Mouse (Mus musculus) T-helper 17 cell (primary cell): Measurements from ENCODE around the gene Nmd3.

ENCODE experiments used
- in situ Hi-C, 2 experiments: fragments of 300-600 bp; cut with MboI, MseI; formaldehyde crosslinking; loops; 1 replicate in 1 of 2; 2 replicates in 1 of 2; pipeline ENCODE4 v1.15.1; 2025; ENCODE audit warnings: high pct_unique_total_duplicates in 2 of 2

Gene Nmd3

DNA sequence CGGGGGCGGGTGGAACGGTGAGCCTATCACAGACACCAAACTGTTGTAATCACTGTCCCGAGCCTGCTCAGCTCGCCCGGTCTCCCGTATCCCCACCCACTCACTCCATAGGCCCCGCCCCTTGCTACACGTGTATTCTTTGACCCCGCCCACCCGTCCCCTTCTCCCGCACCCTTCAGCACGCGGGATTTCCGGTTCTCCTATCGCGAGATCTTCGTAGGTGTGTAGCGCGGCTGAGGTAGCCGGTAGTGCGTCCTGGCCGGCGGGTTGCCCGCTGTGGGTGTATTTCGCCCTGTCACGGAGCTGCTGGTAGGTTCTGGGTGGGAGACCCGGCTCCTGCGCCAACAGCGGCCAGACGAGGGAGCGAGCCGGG, at the start of gene Nmd3:
Nmd3 (plus strand) TSS at position 172 of the 373 bp plus-strand sequence.
- in situ Hi-C loops = no loop called here

GRCm38 (mm10) chr3:69673351-69673750, 48.4 kb upstream of the Nmd3 start:
- in situ Hi-C loops = no loop called here

DNA sequence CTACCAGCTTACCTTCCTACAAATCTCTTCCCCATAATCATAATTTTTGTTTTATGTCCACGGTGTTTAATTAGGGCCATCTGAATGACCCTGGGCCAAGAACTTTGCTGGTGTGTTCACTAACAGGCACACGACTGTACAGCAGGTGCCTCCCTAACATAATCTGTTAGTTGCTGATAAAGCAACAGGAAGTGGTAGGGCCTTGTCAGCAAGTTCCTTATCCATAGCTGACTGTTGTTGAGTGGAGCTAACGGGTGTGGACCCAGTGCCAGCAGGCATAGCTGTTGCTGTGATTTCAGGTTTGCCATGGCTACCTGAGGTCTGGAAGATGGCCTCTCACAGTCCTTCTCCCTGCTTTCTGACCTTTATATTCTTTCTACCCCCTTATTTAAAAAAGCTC, 47.6 kb upstream of the Nmd3 start:
- in situ Hi-C loops = no loop called here

DNA sequence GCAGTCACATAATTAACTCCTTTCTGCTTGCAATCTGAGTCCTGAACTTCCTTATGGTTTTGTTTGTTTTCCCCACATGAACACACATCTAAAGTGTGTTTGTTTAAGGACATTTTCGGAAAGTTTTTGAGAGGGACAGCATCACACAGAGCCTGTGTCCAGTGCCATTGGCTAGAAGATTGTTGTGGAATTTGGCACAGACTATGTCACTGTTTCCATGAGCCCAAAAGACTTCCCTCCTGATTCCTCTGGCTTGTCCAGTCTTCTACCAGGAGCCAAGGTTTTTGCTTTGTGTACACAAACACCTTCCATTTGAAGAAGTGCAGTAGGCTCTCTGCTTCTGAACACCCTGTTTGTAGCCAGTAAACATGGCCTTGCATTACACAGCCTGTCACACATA, 32.0 kb upstream of the Nmd3 start:
- in situ Hi-C loops = loop anchor here in 1 of 2 experiments (10.0 kb wide), 1 partner anchor 305 kb away; no protein-coding TSS in a partner anchor

DNA sequence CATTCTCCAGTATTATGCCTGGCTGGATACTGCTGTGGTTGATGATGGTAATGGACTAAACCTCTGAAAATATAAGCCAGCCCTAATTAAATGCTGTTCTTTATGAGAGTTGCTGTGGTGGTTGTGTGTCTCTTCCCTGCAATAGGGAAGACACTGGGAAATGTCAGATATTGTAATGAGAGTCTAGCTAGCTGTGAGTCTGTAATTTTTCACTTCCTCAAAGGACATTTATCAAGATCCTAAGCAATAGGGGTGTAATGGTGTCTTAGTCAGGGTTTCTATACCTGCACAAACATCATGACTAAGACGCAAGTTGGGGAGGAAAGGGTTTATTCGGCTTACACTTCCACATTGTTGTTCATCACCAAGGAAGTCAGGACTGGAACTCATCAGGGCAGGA, 30.8 kb upstream of the Nmd3 start:
- in situ Hi-C loops = no loop called here

DNA sequence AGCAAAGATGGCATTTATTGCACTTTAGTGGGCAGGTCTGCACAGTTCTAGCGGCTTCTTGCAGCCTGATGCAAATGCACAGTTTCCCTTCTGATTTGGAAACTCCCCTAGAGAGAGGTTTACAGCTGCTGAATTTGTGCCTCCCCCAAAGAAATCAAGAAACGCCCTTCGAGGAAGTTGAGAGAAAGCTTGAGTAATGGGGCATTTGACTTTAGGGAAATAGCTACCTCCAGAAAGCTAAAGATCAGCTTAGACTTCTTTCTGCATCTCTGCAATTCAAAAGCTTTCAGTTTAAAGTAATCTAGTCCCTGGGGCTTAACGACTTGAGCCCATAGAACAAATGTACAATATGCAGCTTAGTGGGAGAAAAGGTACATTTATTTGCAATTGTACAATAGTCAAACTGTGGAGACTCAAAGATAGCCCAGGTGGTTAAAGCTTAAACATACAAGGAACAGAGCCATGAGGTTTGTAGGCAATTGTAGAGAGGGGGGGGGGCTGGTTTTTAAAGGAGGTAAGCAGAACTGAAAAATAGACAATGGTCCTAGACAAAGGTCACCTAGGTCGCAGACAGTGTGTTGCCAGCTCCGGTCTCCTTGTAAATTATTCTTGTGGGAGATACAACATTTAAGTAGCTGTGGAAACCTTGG, 21.8 kb upstream of the Nmd3 start:
- in situ Hi-C loops = loop anchor here (5.0 to 10.0 kb wide), 4 partner anchors 195 to 455 kb away; no protein-coding TSS in a partner anchor

- in situ Hi-C loops = loop anchor here (5.0 to 10.0 kb wide), 4 partner anchors 197 to 457 kb away; no protein-coding TSS in a partner anchor
Measured at GRCm38 (mm10) chr3:69701905-69702304, 19.9 kb upstream of the Nmd3 start.

- in situ Hi-C loops = loop anchor here (5.0 to 10.0 kb wide), 4 partner anchors 198 to 458 kb away; no protein-coding TSS in a partner anchor
Measured at GRCm38 (mm10) chr3:69702421-69702820, 19.4 kb upstream of the Nmd3 start.

- in situ Hi-C loops = loop anchor here in 1 of 2 experiments (10.0 kb wide), 3 partner anchors 204 to 464 kb away; no protein-coding TSS in a partner anchor
Measured at GRCm38 (mm10) chr3:69709043-69709929, 12.5 kb upstream of the Nmd3 start.

GRCm38 (mm10) chr3:69711907-69712600, 9.7 kb upstream of the Nmd3 start:
- in situ Hi-C loops = no loop called here

GRCm38 (mm10) chr3:69717476-69717875, 4.3 kb upstream of the Nmd3 start:
- in situ Hi-C loops = no loop called here

DNA sequence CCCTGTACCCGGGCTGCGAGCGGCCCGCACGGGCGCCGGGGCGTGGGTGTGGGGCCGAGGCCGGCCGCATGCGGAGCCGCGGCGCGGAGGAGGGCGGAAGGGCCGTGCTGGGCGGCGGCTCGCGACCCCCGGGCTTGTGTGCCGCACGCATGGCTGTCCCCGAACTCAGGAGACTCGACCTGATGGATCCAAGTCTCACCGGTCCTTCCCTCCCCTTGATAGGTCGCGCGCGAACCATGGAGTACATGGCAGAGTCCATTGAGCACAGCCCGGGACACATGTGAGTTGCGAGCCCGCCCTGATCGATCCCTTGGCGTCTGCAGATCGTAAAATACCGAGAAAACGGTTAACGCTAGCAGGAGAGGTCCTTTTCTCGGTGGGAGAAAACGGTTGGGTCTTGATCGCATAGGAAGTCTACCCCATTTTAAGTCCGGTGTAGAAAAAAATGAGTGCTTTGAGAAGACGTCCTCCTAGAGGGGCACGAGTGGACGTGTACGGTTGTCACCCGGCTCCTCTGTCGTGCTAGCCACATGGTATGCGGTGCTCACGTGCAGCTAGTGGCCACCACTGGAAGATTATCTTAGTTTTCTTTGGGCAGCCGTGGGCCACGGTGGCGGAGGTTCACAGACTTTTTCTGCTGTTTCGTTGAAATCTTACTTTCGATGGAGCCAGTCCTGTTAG, 542 bp downstream of the Nmd3 start:
- in situ Hi-C loops = no loop called here

GRCm38 (mm10) chr3:69723161-69723560, 1.4 kb downstream of the Nmd3 start:
- in situ Hi-C loops = no loop called here

GRCm38 (mm10) chr3:69730930-69731329, 9.1 kb downstream of the Nmd3 start:
- in situ Hi-C loops = loop anchor here in 1 of 2 experiments (25.0 kb wide), 2 partner anchors 644 to 719 kb away; partner anchors contain the start of genes Ift80 and Smc4

DNA sequence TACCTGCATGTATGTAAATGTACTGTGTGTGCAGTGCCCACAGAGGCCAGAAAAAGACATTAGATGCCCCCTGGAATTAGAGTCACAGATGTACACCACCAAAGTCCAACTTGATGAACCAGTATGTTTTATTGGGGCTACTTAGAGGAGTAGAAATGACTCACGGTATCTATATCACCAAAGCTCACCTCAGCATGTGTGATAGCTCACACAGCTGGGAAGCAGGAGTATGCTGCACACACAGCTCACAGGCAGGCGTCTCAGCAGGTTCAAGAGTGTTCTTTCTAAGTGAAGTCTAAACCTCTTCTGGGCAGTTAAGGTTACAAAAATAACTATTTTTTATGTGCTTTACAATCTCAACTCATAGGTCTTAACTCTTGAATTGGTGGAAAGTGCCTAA, 12.2 kb downstream of the Nmd3 start:
- in situ Hi-C loops = loop anchor here in 1 of 2 experiments (25.0 kb wide), 2 partner anchors 647 to 722 kb away; partner anchors contain the start of genes Ift80 and Smc4

DNA sequence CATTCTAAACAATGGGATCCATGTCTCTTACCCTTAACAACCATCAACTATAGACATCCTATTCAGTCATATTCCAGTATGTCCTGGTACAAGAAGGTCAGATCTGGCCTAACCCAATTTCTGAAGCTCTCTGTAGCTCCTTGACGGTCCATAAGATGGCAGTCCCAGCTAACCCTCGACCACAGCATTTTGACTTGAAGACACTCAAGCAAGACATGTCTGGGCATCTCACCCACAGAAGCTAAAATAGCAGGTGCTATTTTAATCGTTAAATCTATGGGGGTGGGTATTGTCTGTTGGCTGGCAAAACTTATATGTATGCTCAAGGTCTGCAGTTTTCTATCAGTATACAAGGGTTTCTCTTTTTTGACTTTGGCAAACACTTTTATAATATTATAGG, 33.4 kb downstream of the Nmd3 start:
- in situ Hi-C loops = loop anchor here in 1 of 2 experiments (5.0 kb wide), 1 partner anchor 147 kb away; no protein-coding TSS in a partner anchor

GRCm38 (mm10) chr3:69755968-69756367, 34.2 kb downstream of the Nmd3 start:
- in situ Hi-C loops = loop anchor here in 1 of 2 experiments (5.0 kb wide), 1 partner anchor 146 kb away; no protein-coding TSS in a partner anchor

DNA sequence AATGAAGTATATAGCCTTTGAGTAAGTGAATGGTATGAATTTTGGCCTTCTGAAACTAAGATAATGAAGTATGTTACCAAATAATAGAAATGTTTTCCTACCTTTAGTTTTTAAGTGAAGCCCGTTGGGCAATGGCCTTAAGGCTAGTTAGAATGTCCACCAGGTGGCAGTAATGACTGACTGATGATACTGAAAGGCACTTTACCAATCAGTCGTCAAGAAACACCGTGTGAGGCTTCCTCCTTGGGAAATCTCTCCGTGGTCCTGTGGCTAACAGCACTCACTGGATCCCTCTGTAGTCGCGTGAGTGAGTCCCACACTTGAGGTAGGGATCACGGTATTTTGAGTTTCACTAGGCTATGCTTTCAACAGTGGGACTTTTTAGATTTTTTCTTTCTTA, 34.7 kb downstream of the Nmd3 start:
- in situ Hi-C loops = loop anchor here in 1 of 2 experiments (5.0 kb wide), 1 partner anchor 146 kb away; no protein-coding TSS in a partner anchor

- in situ Hi-C loops = loop anchor here in 1 of 2 experiments (5.0 kb wide), 1 partner anchor 145 kb away; no protein-coding TSS in a partner anchor
Measured at GRCm38 (mm10) chr3:69757456-69757855, 35.7 kb downstream of the Nmd3 start.

DNA sequence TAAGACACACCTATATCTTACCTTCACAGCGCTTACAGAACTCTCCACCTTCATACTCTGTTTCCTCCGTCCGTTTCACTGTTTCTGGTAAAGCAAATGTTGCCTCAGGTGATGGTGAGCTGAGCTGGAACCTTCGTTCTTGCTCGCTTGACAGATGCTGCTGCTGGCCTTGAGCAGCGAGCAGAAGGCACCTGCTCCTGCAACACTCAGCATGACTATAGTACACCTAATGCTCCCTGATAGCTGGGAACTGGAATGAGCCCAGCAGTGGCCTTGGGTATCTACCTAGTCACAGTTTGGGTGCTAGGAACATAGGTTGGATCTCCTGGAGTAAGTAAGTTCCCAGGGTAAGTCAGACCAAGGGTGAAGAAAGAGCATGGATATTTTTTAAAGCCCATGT, 38.3 kb downstream of the Nmd3 start:
- in situ Hi-C loops = no loop called here

DNA sequence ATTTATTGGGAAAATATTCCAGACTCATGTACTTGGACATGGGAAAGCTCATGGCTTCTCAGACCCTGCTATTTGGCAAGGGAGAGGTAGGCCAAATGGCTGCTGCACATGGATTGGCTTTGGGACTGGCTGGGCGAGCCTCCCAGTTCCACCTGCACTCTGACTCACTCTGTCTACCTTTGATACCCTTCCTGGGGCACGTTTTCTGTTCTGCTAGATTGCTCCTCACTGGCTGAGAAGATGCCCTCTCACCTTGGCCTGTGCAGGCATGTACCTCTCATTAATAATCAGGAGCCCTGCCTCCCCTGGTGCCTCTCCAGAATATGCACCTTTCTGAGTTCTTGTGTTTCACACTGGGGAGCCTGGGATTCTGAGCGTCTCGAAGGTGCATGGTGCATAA, 39.4 kb downstream of the Nmd3 start:
- in situ Hi-C loops = no loop called here
